Mouse (Mus musculus): ENCODE results near the gene Stx4a.

Stx4a gene

GRCm38 (mm10) chr7:127896384-127896783 lies 72.3 kb downstream of the Stx4a start:
- Histone ChIP-seq H3K4me1 (replicated peaks; ENCODE audit: low read depth, low read length) (peaks cover 55% of the 10 kb centered on the region), H3K27me3 (ENCODE audit: insufficient read depth, low read length) (no peaks in the 10 kb centered on the region), H3K9me3 (ENCODE audit: low read length) (no peaks in the 10 kb centered on the region), H3K4me3 (replicated peaks; ENCODE audit: low read length) (peak overlapping the region; percentile 92), H3K36me3 (ENCODE audit: insufficient read depth, low read length) (peaks cover 32% of the 10 kb centered on the region)
- TF ChIP-seq NANOG (IDR thresholded peaks at IDR 0.05; ENCODE audit: borderline replicate concordance, low read length) (no peak), POU5F1 (IDR thresholded peaks at IDR 0.05; ENCODE audit: borderline replicate concordance, low read length) (no peak), CTCF (conservative IDR thresholded peaks at IDR 0.05; ENCODE audit: low read length) (peak; percentile 95)

DNA sequence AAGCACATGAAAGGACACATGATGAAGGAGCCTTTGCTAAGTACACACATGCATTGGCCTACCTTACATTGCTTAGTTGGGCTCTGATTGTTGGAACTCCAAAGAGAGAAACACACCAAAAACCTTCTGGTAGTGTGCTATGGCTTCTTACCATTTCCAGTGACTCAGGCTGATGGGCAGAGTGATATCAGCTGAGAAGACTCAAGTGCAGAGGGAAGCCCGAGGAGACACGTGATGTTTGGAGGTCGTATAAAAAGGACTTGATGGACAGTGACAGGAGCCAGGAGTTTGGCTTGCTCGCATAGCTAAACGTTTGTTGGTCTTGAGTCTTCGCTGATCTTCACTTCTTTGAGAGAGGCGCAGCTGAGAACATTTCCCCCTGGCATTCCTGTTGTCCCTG lies 73.4 kb downstream of the Stx4a start:
- H3K4me1 ChIP-seq (replicated peaks; ENCODE audit: low read depth, low read length), result peaks cover 55% of the 10 kb centered on the region
- no peaks in the 10 kb centered on the region for H3K9me3 ChIP-seq (ENCODE audit: low read length)
- TF ChIP-seq CTCF (conservative IDR thresholded peaks at IDR 0.05; ENCODE audit: low read length) (no peak), NANOG (IDR thresholded peaks at IDR 0.05; ENCODE audit: borderline replicate concordance, low read length) (no peak), POU5F1 (IDR thresholded peaks at IDR 0.05; ENCODE audit: borderline replicate concordance, low read length) (no peak)
- H3K27me3 ChIP-seq (ENCODE audit: insufficient read depth, low read length), result no peaks in the 10 kb centered on the region
- no peak overlapping the region for H3K4me3 ChIP-seq (replicated peaks; ENCODE audit: low read length)
- H3K36me3 ChIP-seq (ENCODE audit: insufficient read depth, low read length), result peaks cover 20% of the 10 kb centered on the region

- Histone ChIP-seq H3K36me3 (ENCODE audit: insufficient read depth, low read length) (peaks cover 12% of the 10 kb centered on the region), H3K4me3 (replicated peaks; ENCODE audit: low read length) (no peak overlapping the region), H3K27me3 (ENCODE audit: insufficient read depth, low read length) (no peaks in the 10 kb centered on the region), H3K4me1 (replicated peaks; ENCODE audit: low read depth, low read length) (peaks cover 55% of the 10 kb centered on the region), H3K9me3 (ENCODE audit: low read length) (no peaks in the 10 kb centered on the region)
- TF ChIP-seq CTCF (conservative IDR thresholded peaks at IDR 0.05; ENCODE audit: low read length) (no peak), POU5F1 (IDR thresholded peaks at IDR 0.05; ENCODE audit: borderline replicate concordance, low read length) (no peak), NANOG (IDR thresholded peaks at IDR 0.05; ENCODE audit: borderline replicate concordance, low read length) (no peak)
Observed at GRCm38 (mm10) chr7:127898179-127898956, 74.3 kb downstream of the Stx4a start.

Measured in E14TG2a.4 (cell line).